In genomic region chr17:34232021-34232420, GRCm38 (mm10) we compare ENCODE assay signal across 7 mouse cellular contexts.
DNase-seq lines count a peak whose midpoint lies in the region.

No protein-coding gene starts in this region.

- peak; percentile 0 for DNase-seq in B cell, adult 2 months
- peak; percentile 93 for DNase-seq in heart, adult 11 months
- peak; percentile 1 for DNase-seq in layer of hippocampus, adult 9-11 months
- peak; percentile 10 to 40 for DNase-seq in spleen, postnatal 4 days (ENCODE audit: low spot score in 2 of 2)
- peak; percentile 22 for DNase-seq in testis, postnatal 10 days (ENCODE audit: low spot score)
- peak; percentile 1 for DNase-seq in thymus, postnatal 14 days
- DNase-seq in thymus, postnatal 4 days = peak; percentile 0

Comparison
In these comparisons a context has a peak if more than half of its experiments do, and no peak if none do; other contexts are left out.
1. Peak in every context shown above with its lines: DNase-seq.
2. DNase-seq: peak in every context shown above with its lines; median percentile 93 in heart, adult 11 months; 25 in spleen, postnatal 4 days; 22 in testis, postnatal 10 days; 1 in layer of hippocampus, adult 9-11 months; 1 in thymus, postnatal 14 days; 0 in B cell, adult 2 months; 0 in thymus, postnatal 4 days.